Mouse (Mus musculus): ENCODE measurements around the gene Gm7029.

The Gm7029 gene

GRCm38 (mm10) chr17:33913905-33914304 lies 40.3 kb downstream of the Gm7029 start:
- DNase-seq (ENCODE audit: low read depth) = no peak

GRCm38 (mm10) chr17:33914969-33915391 lies 41.3 kb downstream of the Gm7029 start:
- DNase-seq (ENCODE audit: low read depth) = peak; percentile 54

- DNase-seq (ENCODE audit: low read depth) = peak; percentile 97
Measured at GRCm38 (mm10) chr17:33915671-33916250, 42.1 kb downstream of the Gm7029 start, which contains the start of the genes Tapbp and Zbtb22. Tapbp (plus strand) TSS chr17:33915899. Zbtb22 (plus strand) TSS chr17:33915904.

GRCm38 (mm10) chr17:33916294-33916693 lies 42.7 kb downstream of the Gm7029 start:
- DNase-seq (ENCODE audit: low read depth) = no peak

GRCm38 (mm10) chr17:33916847-33917655 lies 43.4 kb downstream of the Gm7029 start:
- no peak for DNase-seq (ENCODE audit: low read depth)

- no peak for DNase-seq (ENCODE audit: low read depth)
Measured at GRCm38 (mm10) chr17:33917656-33918292, 44.1 kb downstream of the Gm7029 start.

GRCm38 (mm10) chr17:33918293-33919203 lies 44.9 kb downstream of the Gm7029 start:
- DNase-seq (ENCODE audit: low read depth) = peak; percentile 80

GRCm38 (mm10) chr17:33919351-33920281 lies 46.0 kb downstream of the Gm7029 start:
- peak; percentile 96 for DNase-seq (ENCODE audit: low read depth)

GRCm38 (mm10) chr17:33920282-33921097 lies 46.9 kb downstream of the Gm7029 start:
- DNase-seq (ENCODE audit: low read depth) = peak; percentile 95

- DNase-seq (ENCODE audit: low read depth) = no peak
Measured at GRCm38 (mm10) chr17:33921361-33921760, 47.7 kb downstream of the Gm7029 start.

Measured in induced T-regulatory cell, adult 2 months (primary cell).